In the genomic region with DNA sequence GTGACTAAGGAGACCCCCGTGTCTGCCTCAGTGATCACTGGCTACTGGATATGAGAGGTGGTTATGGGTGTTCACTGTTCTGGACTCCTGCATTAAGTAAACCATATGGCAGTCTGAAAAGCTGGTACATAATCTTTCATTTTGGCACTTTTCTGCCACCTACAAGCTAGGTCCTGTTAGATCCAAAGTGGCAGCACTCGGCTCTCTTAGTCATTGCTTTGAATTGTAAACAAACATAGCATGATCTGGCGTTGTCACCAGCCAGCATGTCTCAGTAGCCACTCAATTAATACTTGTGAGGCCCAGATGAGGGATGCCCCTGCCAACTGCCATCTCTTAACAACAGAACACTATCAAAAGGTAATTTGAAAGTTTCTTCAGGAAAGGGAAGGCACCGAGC, we compare ENCODE assay signal across 17 mouse cellular contexts.
"Had no signal": no experiment of that assay in that cellular context is flagged by ENCODE, and none has a peak within 500 bp of the region (broad histone marks: within the 10 kb centered on the region; RNA-seq: fewer than 3 reads in every experiment).

No protein-coding gene starts in this region.

- DNase-seq: kidney, adult 18-20 months; kidney, adult 9 months; kidney, postnatal 14 days; kidney, postnatal 4 days; layer of hippocampus, adult 9-11 months; liver, postnatal 0 days; midbrain, embryonic 14.5 days; thymus, adult 18-20 months; thymus, postnatal 14 days; thymus, postnatal 4 days had no signal

- ATAC-seq: inflammation-experienced regulatory T-cells, adult 6 months; intestine, embryonic 16.5 days; liver, postnatal 0 days had no signal

- H3K27me3 ChIP-seq: limb, embryonic 12.5 days; limb, embryonic 15.5 days had no signal

- H3K4me2 ChIP-seq: limb, embryonic 12.5 days; limb, embryonic 15.5 days; liver, embryonic 11.5 days; midbrain, embryonic 11.5 days had no signal

- H3K9me3 ChIP-seq: limb, embryonic 12.5 days; limb, embryonic 15.5 days had no signal

- H3K4me3 ChIP-seq: limb, embryonic 12.5 days; limb, embryonic 15.5 days had no signal

- H3K9ac ChIP-seq: limb, embryonic 12.5 days; limb, embryonic 15.5 days; liver, embryonic 14.5 days; liver, postnatal 0 days had no signal

- H3K27ac ChIP-seq: limb, embryonic 12.5 days; limb, embryonic 15.5 days; liver, embryonic 14.5 days had no signal

- H3K4me1 ChIP-seq: limb, embryonic 12.5 days; limb, embryonic 15.5 days had no signal
